ENCODE assay signal across 9 mouse cellular contexts in genomic region chr10:87488429-87489145, GRCm38 (mm10). TPM values are rescaled to one million over a fixed set of nuclear protein-coding genes. Genes with fewer than 3 reads are reported as not detected.
DNase-seq lines count a peak whose midpoint lies in the region; ATAC-seq lines count a peak whose summit lies in the region.
"Had no signal": no experiment of that assay in that cellular context is flagged by ENCODE, and none has a peak within 500 bp of the region (broad histone marks: within the 10 kb centered on the region; RNA-seq: fewer than 3 reads in every experiment).

No protein-coding gene starts in this region.

- peaks cover 88% of the 10 kb centered on the region for H3K27me3 ChIP-seq in heart, embryonic 11.5 days (ENCODE audit: control insufficient read depth, insufficient read depth, low read length)
- H3K27me3 ChIP-seq in forebrain, embryonic 12.5 days = peaks cover 23% of the 10 kb centered on the region
- H3K27me3 ChIP-seq in limb, embryonic 11.5 days (ENCODE audit: control insufficient read depth, insufficient read depth, low read length) = peaks cover 79% of the 10 kb centered on the region
- H3K27me3 ChIP-seq in stomach, embryonic 15.5 days (replicated peaks) = peaks cover 87% of the 10 kb centered on the region

- no peak overlapping the region for H3K4me3 ChIP-seq in heart, embryonic 11.5 days (ENCODE audit: low read depth, low read length)
- peak overlapping the region; percentile 26 for H3K4me3 ChIP-seq in forebrain, embryonic 12.5 days (replicated peaks)
- H3K4me3 ChIP-seq in limb, embryonic 11.5 days (ENCODE audit: low read depth, low read length) = no peak overlapping the region
- no peak overlapping the region; the same call in 1 of the 2 replicates for H3K4me3 ChIP-seq in stomach, embryonic 15.5 days (replicated peaks)

- ATAC-seq in heart, embryonic 11.5 days (replicated peaks; ENCODE audit: insufficient number of reproducible peaks, low FRiP score, low TSS enrichment) = no peak
- ATAC-seq in forebrain, embryonic 12.5 days (ENCODE audit: low FRiP score) = peak; percentile 77
- ATAC-seq in limb, embryonic 11.5 days (ENCODE audit: insufficient number of reproducible peaks, low FRiP score, low TSS enrichment, low read depth) = peak; percentile 55; the same call in 1 of the 2 replicates
- ATAC-seq in stomach, embryonic 15.5 days (ENCODE audit: insufficient read depth, low FRiP score, low read depth) = peak; percentile 33; the same call in 1 of the 2 replicates

- H3K36me3 ChIP-seq in heart, embryonic 11.5 days (ENCODE audit: control insufficient read depth, insufficient read depth, low read length) = no peaks in the 10 kb centered on the region
- H3K36me3 ChIP-seq in forebrain, embryonic 12.5 days (replicated peaks) = no peaks in the 10 kb centered on the region
- H3K36me3 ChIP-seq in limb, embryonic 11.5 days (ENCODE audit: control insufficient read depth, insufficient read depth, low read length) = no peaks in the 10 kb centered on the region
- no peaks in the 10 kb centered on the region for H3K36me3 ChIP-seq in stomach, embryonic 15.5 days

- H3K4me1 ChIP-seq in heart, embryonic 11.5 days (ENCODE audit: control insufficient read depth, insufficient read depth, low read length) = no peaks in the 10 kb centered on the region; the same call in 1 of the 2 replicates
- peaks cover 72% of the 10 kb centered on the region for H3K4me1 ChIP-seq in forebrain, embryonic 12.5 days
- H3K4me1 ChIP-seq in limb, embryonic 11.5 days (ENCODE audit: control insufficient read depth, insufficient read depth, low read length) = peaks cover 6% of the 10 kb centered on the region; the same call in 1 of the 2 replicates
- H3K4me1 ChIP-seq in stomach, embryonic 15.5 days = peaks cover 15% of the 10 kb centered on the region; the same call in 1 of the 2 replicates

- 1% methylated on average over 16 of the region's 16 CpGs for WGBS in heart, embryonic 11.5 days (ENCODE audit: insufficient replicate concordance)
- 1% methylated on average over 16 of the region's 16 CpGs for WGBS in forebrain, embryonic 12.5 days
- WGBS in limb, embryonic 11.5 days = under 1% methylated on average over 16 of the region's 16 CpGs
- under 1% methylated on average over 15 of the region's 16 CpGs for WGBS in stomach, embryonic 15.5 days

- no peak overlapping the region for H3K9ac ChIP-seq in heart, embryonic 11.5 days (ENCODE audit: low read depth, low read length)
- H3K9ac ChIP-seq in forebrain, embryonic 12.5 days = 0 out of 2 replicates have a peak overlapping the region, but pooled peaks have one; percentile 25
- H3K9ac ChIP-seq in limb, embryonic 11.5 days (ENCODE audit: low read length) = no peak overlapping the region
- no peak overlapping the region for H3K9ac ChIP-seq in stomach, embryonic 15.5 days

- intact Hi-C loops in heart, postnatal 36 days (cut with DNase I) = no loop called here

- no peak overlapping the region for H3K27ac ChIP-seq in heart, embryonic 11.5 days (ENCODE audit: low read depth, low read length)
- H3K27ac ChIP-seq in forebrain, embryonic 12.5 days = peak overlapping the region; percentile 90
- H3K27ac ChIP-seq in limb, embryonic 11.5 days (replicated peaks; ENCODE audit: low read depth, low read length) = no peak overlapping the region
- H3K27ac ChIP-seq in stomach, embryonic 15.5 days = no peak overlapping the region
- H3K27ac ChIP-seq: macrophage had no signal

- peak overlapping the region; percentile 19; the same call in 1 of the 2 replicates for H3K4me2 ChIP-seq in heart, embryonic 11.5 days
- H3K4me2 ChIP-seq in forebrain, embryonic 12.5 days = peak overlapping the region; percentile 77
- H3K4me2 ChIP-seq in limb, embryonic 11.5 days (ENCODE audit: low read depth, severe bottlenecking) = no peak overlapping the region
- peak overlapping the region; percentile 21; the same call in 1 of the 2 replicates for H3K4me2 ChIP-seq in stomach, embryonic 15.5 days

- no peak for DNase-seq in heart, postnatal 36 days
- DNase-seq in Muller cell, postnatal 12 days (ENCODE audit: inconsistent ontology term) = peak; percentile 87
- peak; percentile 65 for DNase-seq in limb, embryonic 11.5 days (ENCODE audit: low spot score)
- no peak for DNase-seq in thymus, postnatal 14 days
- no peak for DNase-seq in cerebellum, adult 8-10 months

- no peaks in the 10 kb centered on the region for H3K9me3 ChIP-seq in heart, embryonic 11.5 days (replicated peaks; ENCODE audit: control insufficient read depth, low read length)
- no peaks in the 10 kb centered on the region for H3K9me3 ChIP-seq in forebrain, embryonic 12.5 days
- H3K9me3 ChIP-seq in limb, embryonic 11.5 days (ENCODE audit: control insufficient read depth, low read length) = no peaks in the 10 kb centered on the region
- no peaks in the 10 kb centered on the region for H3K9me3 ChIP-seq in stomach, embryonic 15.5 days

RNA-seq across cellular contexts. Expression of gene Ascl1, which starts 4.9 kb away (rescaled TPM):
- polyA plus RNA-seq in heart, embryonic 11.5 days (2014; fragmentation: Nextera tagmentation; extraction: Ambion mirVana) = 0.11 and 0.20 TPM in 2 replicates
- total RNA-seq in heart, postnatal 36 days (2021) = not detected
- polyA plus RNA-seq in forebrain, embryonic 12.5 days (2016; fragmentation: Nextera tagmentation; extraction: Ambion mirVana) = 62.3 and 75.3 TPM in 2 replicates
- 0.24 and 0.28 TPM in 2 replicates for polyA plus RNA-seq in limb, embryonic 11.5 days (2014; fragmentation: Nextera tagmentation; extraction: Ambion mirVana)
- polyA plus RNA-seq in stomach, embryonic 15.5 days (2015; fragmentation: Nextera tagmentation; extraction: Ambion mirVana) = 7.6 and 9.0 TPM in 2 replicates
- polyA plus RNA-seq: macrophage had no signal

RNA-seq across cellular contexts. Expression of gene Pah, which starts 33.0 kb away (rescaled TPM):
- 0.18 and 0.31 TPM in 2 replicates for polyA plus RNA-seq in heart, embryonic 11.5 days (2014; fragmentation: Nextera tagmentation; extraction: Ambion mirVana)
- 1 to 10 TPM; 3.5 to 4.6 TPM for total RNA-seq in heart, postnatal 36 days (2021)
- 0.12 TPM in 1 of 2 replicates, not detected in the other for polyA plus RNA-seq in forebrain, embryonic 12.5 days (2016; fragmentation: Nextera tagmentation; extraction: Ambion mirVana)
- polyA plus RNA-seq in limb, embryonic 11.5 days (2014; fragmentation: Nextera tagmentation; extraction: Ambion mirVana) = not detected in 2 replicates
- 4.3 and 6.8 TPM in 2 replicates for polyA plus RNA-seq in stomach, embryonic 15.5 days (2015; fragmentation: Nextera tagmentation; extraction: Ambion mirVana)
- polyA plus RNA-seq: macrophage had no signal

Comparison
In these comparisons a context has a peak if more than half of its experiments do, and no peak if none do; other contexts are left out.
1. DNase-seq: peak in Muller cell, postnatal 12 days (single experiment) and limb, embryonic 11.5 days (single experiment); none in heart, postnatal 36 days (0 of 2), thymus, postnatal 14 days (single experiment) and cerebellum, adult 8-10 months (single experiment).